Mouse (Mus musculus) limb, embryonic 14.5 days (tissue): Measurements from ENCODE around the gene Dazap2. TPM values are rescaled to one million over a fixed set of nuclear protein-coding genes. Genes with fewer than 3 reads are reported as not detected.
A peak's percentile ranks its signal among the peaks of the same experiment; 100 is the strongest.

Experiments used
- ATAC-seq: fragments of 200-750 bp; cut with Nextera tagmentation; 2 replicates; pipeline ENCODE4 v1.8.0; 2017; ENCODE audit warnings: low read depth, moderate number of reproducible peaks, moderate TSS enrichment; ENCODE audit not compliant: low FRiP score
- DNase-seq: peaks from one replicate; pipeline ENCODE4 v3.0.0-alpha.2; 2015; ENCODE audit warnings: low spot score
- H3K27ac ChIP-seq: fragments of 300-500 bp; sonication (generic); replicated peaks from 2 replicates; pipeline ENCODE4 v1.5.1; 2014; ENCODE audit warnings: low read depth, mild to moderate bottlenecking, low read length, moderate library complexity, mixed read lengths
- H3K27me3 ChIP-seq: fragments of 300-500 bp; sonication (generic); 2 replicates; pipeline ENCODE4 v1.6.1; 2014; ENCODE audit warnings: low read length, mixed read lengths; ENCODE audit not compliant: control insufficient read depth, insufficient read depth
- H3K36me3 ChIP-seq: fragments of 300-500 bp; sonication (generic); 2 replicates; pipeline ENCODE4 v1.6.1; 2014; ENCODE audit warnings: mild to moderate bottlenecking, low read length, moderate library complexity, mixed read lengths; ENCODE audit not compliant: control insufficient read depth, insufficient read depth
- H3K4me1 ChIP-seq: fragments of 300-500 bp; sonication (generic); 2 replicates; pipeline ENCODE4 v1.6.1; 2014; ENCODE audit warnings: antibody characterized with exemption, low read length, mixed read lengths; ENCODE audit not compliant: control insufficient read depth, insufficient read depth
- H3K4me2 ChIP-seq: fragments of 300-500 bp; sonication (generic); replicated peaks from 2 replicates; pipeline ENCODE4 v1.6.1; 2014; ENCODE audit warnings: low read depth, mild to moderate bottlenecking, low read length, moderate library complexity; ENCODE audit not compliant: severe bottlenecking
- H3K4me3 ChIP-seq: fragments of 300-500 bp; sonication (generic); replicated peaks from 2 replicates; pipeline ENCODE4 v1.5.1; 2014; ENCODE audit warnings: low read length
- H3K9ac ChIP-seq: fragments of 300-500 bp; sonication (generic); 2 replicates; pipeline ENCODE4 v1.6.1; 2014; ENCODE audit warnings: mild to moderate bottlenecking, low read depth, low read length, moderate library complexity; ENCODE audit not compliant: severe bottlenecking
- H3K9me3 ChIP-seq: fragments of 300-500 bp; sonication (generic); 2 replicates; pipeline ENCODE4 v1.6.1; 2016; ENCODE audit warnings: low read length; ENCODE audit not compliant: control insufficient read depth
- POLR2A ChIP-seq: fragments of 200-500 bp; IDR thresholded peaks from 2 replicates; pipeline ENCODE4 v1.8.0; 2012; ENCODE audit warnings: inconsistent platforms, mild to moderate bottlenecking, moderate library complexity, borderline replicate concordance; ENCODE audit not compliant: insufficient read depth, insufficient read length; ENCODE audit errors: extremely low read depth
- WGBS: fragments of 180-500 bp; shearing (Covaris S2); extraction: QIAGEN DNeasy Blood & Tissue Kit; methylation state at CpG from one replicate; pipeline ENCODE4 v1.1.7; 2014; 5-methylcytosine and 5-hydroxymethylcytosine counted together
- polyA plus RNA-seq, 2 experiments: library from polyadenylated mRNA; depleted of rRNA in 1 of 2; stranded (reverse) in 1 of 2; unstranded in 1 of 2; fragments of >200 nt; fragmentation: Nextera tagmentation in 1 of 2; extraction: Ambion mirVana in 1 of 2; gene quantifications; 2 replicates each; pipeline versions ENCODE4 v1.2.1 to v1.2.3; 2012 to 2014

Dazap2 gene
- polyA plus RNA-seq, 2 experiments: 139 to 185 TPM

GRCm38 (mm10) chr15:100632323-100632722 lies 17.2 kb downstream of the Dazap2 start:
- 87% methylated on average over 5 of the region's 5 CpGs for WGBS

GRCm38 (mm10) chr15:100633341-100633740 lies 18.2 kb downstream of the Dazap2 start:
- no peak overlapping the region for H3K4me2 ChIP-seq
- H3K4me3 ChIP-seq: no peak overlapping the region
- H3K36me3 ChIP-seq: no peaks in the 10 kb centered on the region
- 76% methylated on average over 10 of the region's 10 CpGs for WGBS
- ATAC-seq: no peak
- no peak overlapping the region for H3K27ac ChIP-seq
- no peaks in the 10 kb centered on the region for H3K9me3 ChIP-seq
- no peak overlapping the region for H3K9ac ChIP-seq
- no peak for DNase-seq
- no peak for TF ChIP-seq POLR2A
- H3K4me1 ChIP-seq: peaks cover 14% of the 10 kb centered on the region
- H3K27me3 ChIP-seq: peaks cover 40% of the 10 kb centered on the region

More at GRCm38 (mm10) chr15:100632323-100632722, 17.2 kb downstream of the Dazap2 start:
- no peak for DNase-seq
- Histone ChIP-seq H3K9ac (no peak overlapping the region), H3K36me3 (no peaks in the 10 kb centered on the region), H3K4me1 (peaks cover 21% of the 10 kb centered on the region), H3K9me3 (no peaks in the 10 kb centered on the region), H3K4me3 (no peak overlapping the region), H3K27me3 (peaks cover 32% of the 10 kb centered on the region), H3K4me2 (no peak overlapping the region), H3K27ac (no peak overlapping the region)
- no peak for TF ChIP-seq POLR2A
- no peak for ATAC-seq

- peaks cover 14% of the 10 kb centered on the region for H3K4me1 ChIP-seq
- 8% methylated on average over 9 of the region's 9 CpGs for WGBS
- H3K9me3 ChIP-seq: no peaks in the 10 kb centered on the region
- H3K9ac ChIP-seq: no peak overlapping the region
- DNase-seq (no peak), ATAC-seq (no peak)
- peaks cover 41% of the 10 kb centered on the region for H3K27me3 ChIP-seq
- no peak for TF ChIP-seq POLR2A
- no peak overlapping the region; the same call in 1 of the 2 replicates for H3K4me3 ChIP-seq
- H3K36me3 ChIP-seq: no peaks in the 10 kb centered on the region
- H3K4me2 ChIP-seq: no peak overlapping the region
- no peak overlapping the region for H3K27ac ChIP-seq
Observed at GRCm38 (mm10) chr15:100635239-100635638, 20.1 kb downstream of the Dazap2 start.

- H3K4me1 ChIP-seq: peaks cover 14% of the 10 kb centered on the region
- DNase-seq (no peak), ATAC-seq (no peak)
- peak overlapping the region; percentile 49 for H3K9ac ChIP-seq
- 4% methylated on average over 30 of the region's 38 CpGs for WGBS
- no peaks in the 10 kb centered on the region for H3K36me3 ChIP-seq
- peak overlapping the region; percentile 98 for H3K4me2 ChIP-seq
- peaks cover 41% of the 10 kb centered on the region for H3K27me3 ChIP-seq
- no peaks in the 10 kb centered on the region for H3K9me3 ChIP-seq
- no peak for TF ChIP-seq POLR2A
- H3K4me3 ChIP-seq: peak overlapping the region; percentile 55
- no peak overlapping the region for H3K27ac ChIP-seq
Observed at GRCm38 (mm10) chr15:100635851-100636645, 20.9 kb downstream of the Dazap2 start.

GRCm38 (mm10) chr15:100636700-100637501 lies 21.8 kb downstream of the Dazap2 start, which contains the start of gene Smagp:
TSS of gene Smagp (minus strand) at chr15:100636940.
- Histone ChIP-seq H3K9ac (peak within 1 kb of the TSS; percentile 49), H3K27me3 (peaks cover 41% of the 10 kb centered on the region), H3K9me3 (no peaks in the 10 kb centered on the region), H3K4me1 (peaks cover 14% of the 10 kb centered on the region), H3K36me3 (no peaks in the 10 kb centered on the region), H3K4me2 (peak within 1 kb of the TSS; percentile 98), H3K4me3 (peak within 1 kb of the TSS; percentile 55), H3K27ac (no peak within 1 kb of the TSS)
- DNase-seq: no peak
- TF ChIP-seq POLR2A: no peak
- no peak for ATAC-seq
- 1% methylated on average over 45 of the region's 77 CpGs for WGBS
